Mouse (Mus musculus) liver, embryonic 11.5 days (tissue): ENCODE data around the gene Ccpg1. TPM values are rescaled to one million over a fixed set of nuclear protein-coding genes. Genes with fewer than 3 reads are reported as not detected.
A peak's percentile ranks its signal among the peaks of the same experiment; 100 is the strongest.

Source experiments
- ATAC-seq: fragments of 200-750 bp; cut with Nextera tagmentation; replicated peaks from 2 replicates; pipeline ENCODE4 v1.8.0; 2017; ENCODE audit warnings: moderate number of reproducible peaks, mild to moderate bottlenecking, moderate TSS enrichment, moderate library complexity; ENCODE audit not compliant: low FRiP score
- DNase-seq: peaks from one replicate; pipeline ENCODE4 v3.0.0-alpha.2; 2017; ENCODE audit warnings: low spot score
- H3K27ac ChIP-seq: fragments of 300-500 bp; sonication (generic); 2 replicates; pipeline ENCODE4 v1.5.1; 2014; ENCODE audit warnings: mild to moderate bottlenecking, low read depth, low read length, control low read depth
- H3K27me3 ChIP-seq: fragments of 300-500 bp; sonication (generic); replicated peaks from 2 replicates; pipeline ENCODE4 v1.6.1; 2014; ENCODE audit warnings: low read length, mixed read lengths; ENCODE audit not compliant: control insufficient read depth, insufficient read depth
- H3K36me3 ChIP-seq: fragments of 300-500 bp; sonication (generic); 2 replicates; pipeline ENCODE4 v1.6.1; 2014; ENCODE audit warnings: mild to moderate bottlenecking, low read length, moderate library complexity, mixed read lengths; ENCODE audit not compliant: control insufficient read depth, insufficient read depth
- H3K4me1 ChIP-seq: fragments of 300-500 bp; sonication (generic); replicated peaks from 2 replicates; pipeline ENCODE4 v1.6.1; 2014; ENCODE audit warnings: low read length, mixed read lengths; ENCODE audit not compliant: control insufficient read depth, insufficient read depth
- H3K4me2 ChIP-seq: fragments of 300-500 bp; sonication (generic); 2 replicates; pipeline ENCODE4 v1.6.1; 2014; ENCODE audit warnings: mild to moderate bottlenecking, control low read depth, moderate library complexity
- H3K4me3 ChIP-seq: fragments of 300-500 bp; sonication (generic); 2 replicates; pipeline ENCODE4 v1.5.1; 2014; ENCODE audit warnings: low read depth, low read length, control low read depth
- H3K9ac ChIP-seq: fragments of 300-500 bp; sonication (generic); 2 replicates; pipeline ENCODE4 v1.6.1; 2014; ENCODE audit warnings: low read depth, low read length, control low read depth
- H3K9me3 ChIP-seq: fragments of 300-500 bp; sonication (generic); 2 replicates; pipeline ENCODE4 v1.6.1; 2016; ENCODE audit warnings: low read length, inconsistent platforms, mixed read lengths; ENCODE audit not compliant: control insufficient read depth
- WGBS: fragments of 180-500 bp; shearing (Covaris S2); extraction: QIAGEN DNeasy Blood & Tissue Kit; methylation state at CpG from one replicate; pipeline ENCODE4 v1.1.7; 2014; 5-methylcytosine and 5-hydroxymethylcytosine counted together
- polyA plus RNA-seq: library from polyadenylated mRNA; unstranded; fragments of >200 nt; fragmentation: Nextera tagmentation; extraction: Ambion mirVana; gene quantifications from 2 replicates; pipeline ENCODE4 v1.2.1, GENCODE M21; 2014

Ccpg1 gene
- polyA plus RNA-seq, 1 experiment from 2014 or later, result 14.8 TPM

DNA sequence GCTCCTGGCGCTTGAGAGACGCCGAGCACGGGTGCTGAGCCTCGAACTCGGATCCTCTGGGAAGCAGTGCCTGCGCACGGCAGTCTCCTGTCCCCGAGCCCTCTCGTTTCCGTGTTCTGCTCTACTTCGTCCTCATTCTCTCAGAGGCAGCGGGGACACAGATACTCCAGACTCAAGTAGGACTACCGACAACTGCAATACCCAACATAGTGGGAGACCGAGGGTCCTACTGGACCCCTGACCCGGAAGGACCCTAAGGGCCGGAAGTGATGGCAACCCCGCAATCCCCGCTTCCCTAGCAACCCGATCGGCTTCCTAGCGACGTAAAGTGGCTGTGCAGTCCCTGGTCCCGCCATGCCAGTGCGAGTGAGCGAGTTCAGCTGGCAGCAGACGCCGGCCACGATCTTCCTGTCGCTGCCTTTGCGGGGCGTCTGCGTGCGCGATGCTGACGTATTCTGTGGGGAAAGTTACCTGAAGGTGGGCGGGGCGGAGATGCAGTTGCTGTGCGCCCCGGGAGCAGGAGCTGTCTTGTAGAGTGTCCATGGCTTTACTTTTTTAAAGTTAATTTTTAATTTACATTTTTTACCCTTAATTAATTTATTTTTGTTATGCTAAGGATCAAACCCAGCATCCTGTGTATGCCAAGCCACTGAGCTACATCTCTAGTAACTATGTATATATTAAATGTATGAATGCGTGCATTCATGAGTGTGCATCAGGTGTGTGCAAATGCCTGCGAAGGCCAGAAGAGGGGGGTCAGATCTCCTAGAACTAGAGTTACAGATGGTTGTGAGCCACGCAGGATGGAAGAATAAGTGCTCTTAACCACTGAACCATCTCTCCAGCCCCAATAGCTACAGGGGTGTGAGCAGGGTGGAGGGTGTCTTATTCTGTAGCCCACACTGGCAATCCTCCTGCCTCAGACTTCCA lies 26.4 kb upstream of the Ccpg1 start, which contains the start of the genes Dyx1c1 and Gm44503:
Gene Dyx1c1, plus strand, starts transcription at position 265 of the 930 bp plus-strand sequence.
Gene Gm44503, plus strand, starts transcription at position 332 of the 930 bp plus-strand sequence.
- peak within 1 kb of the TSS; percentile 75 for H3K4me2 ChIP-seq
- no peaks in the 10 kb centered on the region for H3K9me3 ChIP-seq
- H3K36me3 ChIP-seq, result no peaks in the 10 kb centered on the region
- 2% methylated on average over 43 of the region's 43 CpGs for WGBS
- DNase-seq (peak; percentile 85), ATAC-seq (peak; percentile 84)
- H3K4me1 ChIP-seq, result peaks cover 3% of the 10 kb centered on the region
- peak within 1 kb of the TSS; percentile 2 for H3K27ac ChIP-seq
- peak within 1 kb of the TSS; percentile 77 for H3K4me3 ChIP-seq
- no peaks in the 10 kb centered on the region for H3K27me3 ChIP-seq
- H3K9ac ChIP-seq, result peak within 1 kb of the TSS; percentile 56

- H3K27me3 ChIP-seq, result no peaks in the 10 kb centered on the region
- no peak overlapping the region for H3K4me3 ChIP-seq
- DNase-seq (no peak), ATAC-seq (no peak)
- H3K4me2 ChIP-seq, result no peak overlapping the region
- H3K4me1 ChIP-seq, result peaks cover 3% of the 10 kb centered on the region
- no peaks in the 10 kb centered on the region for H3K36me3 ChIP-seq
- 63% methylated on average over 8 of the region's 8 CpGs for WGBS
- H3K9me3 ChIP-seq, result no peaks in the 10 kb centered on the region
- H3K27ac ChIP-seq, result no peak overlapping the region
- H3K9ac ChIP-seq, result no peak overlapping the region
These were observed 23.9 kb upstream of the Ccpg1 start for GRCm38 (mm10) chr9:72961346-72961745.

GRCm38 (mm10) chr9:72961959-72962358 lies 23.3 kb upstream of the Ccpg1 start:
- Histone ChIP-seq H3K4me2 (no peak overlapping the region), H3K4me1 (peaks cover 3% of the 10 kb centered on the region), H3K9ac (no peak overlapping the region), H3K9me3 (no peaks in the 10 kb centered on the region), H3K4me3 (no peak overlapping the region), H3K36me3 (no peaks in the 10 kb centered on the region), H3K27ac (no peak overlapping the region), H3K27me3 (no peaks in the 10 kb centered on the region)
- DNase-seq (no peak), ATAC-seq (no peak)
- WGBS, result 60% methylated on average over 15 of the region's 15 CpGs

DNA sequence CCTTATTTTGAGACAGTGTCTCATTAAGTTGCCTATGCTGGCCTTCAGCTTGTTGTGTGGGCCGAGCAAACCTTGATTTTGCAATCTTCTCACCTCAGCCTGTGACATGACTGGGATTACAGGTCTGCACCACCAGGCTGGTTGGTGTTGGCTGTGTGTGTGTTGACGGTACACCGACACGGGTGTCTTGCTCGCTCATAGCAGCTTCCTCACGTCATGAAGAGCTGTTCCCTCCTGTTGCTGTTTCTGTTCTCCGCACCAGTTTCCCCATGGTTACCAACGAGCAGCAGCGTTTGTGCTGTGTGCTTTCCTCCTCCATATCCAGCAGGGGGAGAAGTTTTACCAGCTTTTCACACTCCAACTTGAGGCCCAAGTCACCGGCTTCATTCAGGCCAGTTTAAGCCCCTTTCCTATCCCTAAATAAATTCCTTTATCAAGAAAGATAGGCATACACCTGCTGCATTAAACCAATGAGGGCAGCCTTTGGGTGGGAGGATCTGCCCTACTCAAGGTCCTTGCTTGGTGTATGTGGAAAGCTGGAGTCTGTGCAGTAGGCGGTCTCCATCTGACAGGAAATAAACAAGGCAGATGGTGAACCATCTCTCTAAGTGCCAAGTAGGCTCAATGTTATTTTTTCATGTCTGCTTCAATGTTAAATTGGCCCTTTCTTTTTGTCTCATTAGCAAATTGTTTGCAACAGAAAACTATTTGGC lies 16.7 kb upstream of the Ccpg1 start:
- ATAC-seq, result peak; percentile 43; the same call in 1 of the 2 replicates
- WGBS, result 35% methylated on average over 11 of the region's 11 CpGs

GRCm38 (mm10) chr9:72969874-72970273 lies 15.4 kb upstream of the Ccpg1 start:
- DNase-seq (no peak), ATAC-seq (0 out of 2 replicates have a peak, but pooled peaks have one; percentile 31)
- 63% methylated on average over 7 of the region's 7 CpGs for WGBS
- Histone ChIP-seq H3K27me3 (no peaks in the 10 kb centered on the region), H3K36me3 (no peaks in the 10 kb centered on the region), H3K27ac (no peak overlapping the region), H3K4me1 (no peaks in the 10 kb centered on the region), H3K9me3 (no peaks in the 10 kb centered on the region), H3K4me2 (no peak overlapping the region), H3K4me3 (no peak overlapping the region), H3K9ac (no peak overlapping the region)

More for the DNA sequence above, 16.7 kb upstream of the Ccpg1 start:
- Histone ChIP-seq H3K36me3 (no peaks in the 10 kb centered on the region), H3K27me3 (no peaks in the 10 kb centered on the region), H3K4me1 (no peaks in the 10 kb centered on the region), H3K4me3 (no peak overlapping the region), H3K27ac (no peak overlapping the region), H3K4me2 (no peak overlapping the region), H3K9ac (no peak overlapping the region), H3K9me3 (no peaks in the 10 kb centered on the region)
- no peak for DNase-seq

DNA sequence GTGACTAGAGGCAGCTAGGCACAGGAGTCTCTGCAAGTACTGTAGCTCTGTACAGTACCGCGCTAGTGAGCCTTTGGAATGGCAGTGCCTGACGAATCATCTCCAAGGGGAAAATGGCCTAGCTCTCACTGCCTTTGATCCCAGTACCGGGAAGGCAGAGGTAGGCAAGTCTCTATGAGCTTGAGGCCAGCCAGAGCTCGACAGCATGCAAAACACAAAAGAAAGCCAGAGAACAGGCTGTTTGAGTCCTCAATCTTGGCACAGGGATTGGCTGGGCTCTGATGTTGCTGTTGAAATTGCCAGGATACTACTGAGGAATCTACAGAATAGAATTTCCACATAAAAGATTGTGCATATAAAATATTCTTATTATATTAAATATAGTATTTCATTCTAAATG lies 12.8 kb upstream of the Ccpg1 start:
- no peak overlapping the region for H3K4me3 ChIP-seq
- no peaks in the 10 kb centered on the region for H3K4me1 ChIP-seq
- H3K9me3 ChIP-seq, result no peaks in the 10 kb centered on the region
- WGBS, result 80% methylated on average over 5 of the region's 5 CpGs
- H3K9ac ChIP-seq, result no peak overlapping the region
- H3K27ac ChIP-seq, result no peak overlapping the region
- no peaks in the 10 kb centered on the region for H3K27me3 ChIP-seq
- ATAC-seq (no peak), DNase-seq (no peak)
- H3K4me2 ChIP-seq, result no peak overlapping the region
- H3K36me3 ChIP-seq, result no peaks in the 10 kb centered on the region

DNA sequence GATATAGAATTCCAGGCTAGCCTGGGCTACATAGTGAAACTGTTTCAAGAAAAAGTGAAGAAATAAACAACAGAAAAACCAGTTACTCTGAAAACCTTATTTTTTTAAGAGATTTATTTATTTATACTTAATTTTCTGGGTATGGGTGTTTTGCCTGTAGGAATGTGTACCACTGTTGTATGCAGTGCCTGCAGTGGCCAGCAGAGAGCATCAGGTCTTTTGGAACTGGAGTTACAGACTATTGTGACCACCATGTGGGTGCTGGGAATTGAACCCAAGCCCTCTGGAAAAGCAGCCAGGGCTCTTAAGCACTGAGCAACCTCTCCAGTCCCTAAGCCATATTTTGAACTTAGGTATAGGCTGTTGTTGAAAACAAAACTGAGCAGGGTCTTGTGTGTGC lies 12.2 kb upstream of the Ccpg1 start:
- H3K9me3 ChIP-seq, result no peaks in the 10 kb centered on the region
- no peaks in the 10 kb centered on the region for H3K27me3 ChIP-seq
- ATAC-seq (no peak), DNase-seq (no peak)
- H3K36me3 ChIP-seq, result no peaks in the 10 kb centered on the region
- no peaks in the 10 kb centered on the region for H3K4me1 ChIP-seq
- H3K4me2 ChIP-seq, result no peak overlapping the region
- no peak overlapping the region for H3K4me3 ChIP-seq
- no peak overlapping the region for H3K27ac ChIP-seq
- H3K9ac ChIP-seq, result no peak overlapping the region

DNA sequence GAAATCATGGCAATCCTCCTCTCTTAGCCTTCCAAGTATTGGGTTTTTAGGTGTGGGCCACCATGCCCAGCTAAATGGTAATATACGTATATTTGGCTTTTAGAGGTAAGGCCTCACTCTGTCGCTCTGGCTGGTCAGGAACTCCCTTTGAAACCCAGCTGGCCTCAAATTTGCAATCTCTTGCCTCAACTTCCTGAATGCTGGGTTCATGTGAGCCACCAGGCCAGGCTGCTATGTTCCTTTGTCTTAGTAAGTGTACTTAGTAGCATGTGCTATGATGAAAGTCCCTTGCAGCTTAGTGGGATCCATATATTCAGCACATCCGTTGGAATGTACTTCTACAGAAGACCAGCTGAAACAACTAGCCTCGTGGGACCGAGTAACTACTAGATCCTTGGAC lies 10.5 kb upstream of the Ccpg1 start:
- no peak overlapping the region for H3K27ac ChIP-seq
- no peaks in the 10 kb centered on the region for H3K4me1 ChIP-seq
- no peak overlapping the region for H3K4me2 ChIP-seq
- 79% methylated on average over 5 of the region's 5 CpGs for WGBS
- no peaks in the 10 kb centered on the region for H3K9me3 ChIP-seq
- H3K9ac ChIP-seq, result no peak overlapping the region
- no peak for DNase-seq
- no peak for ATAC-seq
- no peaks in the 10 kb centered on the region for H3K27me3 ChIP-seq
- H3K36me3 ChIP-seq, result no peaks in the 10 kb centered on the region
- no peak overlapping the region for H3K4me3 ChIP-seq
